Mouse (Mus musculus): ENCODE results near the gene Crlf3. TPM values are rescaled to one million over a fixed set of nuclear protein-coding genes. Genes with fewer than 3 reads are reported as not detected.

Crlf3 gene
- polyA plus RNA-seq, 1 experiment: 9.2 TPM

GRCm38 (mm10) chr11:80062159-80062558, 18.6 kb downstream of the Crlf3 start:
- no peak for TF ChIP-seq POLR2A (IDR thresholded peaks at IDR 0.05; ENCODE audit: low read depth, low read length)
- no peak for TF ChIP-seq CTCF (conservative IDR thresholded peaks at IDR 0.05; ENCODE audit: insufficient read depth, insufficient read length, low read depth, low read length)
- no peak overlapping the region for H3K27ac ChIP-seq (ENCODE audit: insufficient read depth, low read depth, low read length)
- 64% methylated on average over 4 of the region's 4 CpGs for WGBS
- DNase-seq: peak; percentile 55
- peaks cover 1% of the 10 kb centered on the region for H3K36me3 ChIP-seq (ENCODE audit: control insufficient read depth, insufficient read depth, low read length)
- no peaks in the 10 kb centered on the region for H3K27me3 ChIP-seq (replicated peaks; ENCODE audit: control insufficient read depth, insufficient read depth, low read length)
- H3K4me3 ChIP-seq (ENCODE audit: insufficient read depth, low read depth, low read length): no peak overlapping the region
- H3K4me1 ChIP-seq (ENCODE audit: control insufficient read depth, insufficient read depth, low read length): no peaks in the 10 kb centered on the region

GRCm38 (mm10) chr11:80056141-80056540, 24.6 kb downstream of the Crlf3 start:
- Histone ChIP-seq H3K4me1 (ENCODE audit: control insufficient read depth, insufficient read depth, low read length) (no peaks in the 10 kb centered on the region), H3K36me3 (ENCODE audit: control insufficient read depth, insufficient read depth, low read length) (peaks cover 4% of the 10 kb centered on the region), H3K4me3 (ENCODE audit: insufficient read depth, low read depth, low read length) (no peak overlapping the region), H3K27ac (ENCODE audit: insufficient read depth, low read depth, low read length) (no peak overlapping the region), H3K27me3 (replicated peaks; ENCODE audit: control insufficient read depth, insufficient read depth, low read length) (no peaks in the 10 kb centered on the region)
- 57% methylated on average over 9 of the region's 9 CpGs for WGBS
- TF ChIP-seq CTCF (conservative IDR thresholded peaks at IDR 0.05; ENCODE audit: insufficient read depth, insufficient read length, low read depth, low read length) (no peak), POLR2A (IDR thresholded peaks at IDR 0.05; ENCODE audit: low read depth, low read length) (no peak)
- DNase-seq: peak; percentile 78

- DNase-seq: no peak
- no peaks in the 10 kb centered on the region for H3K27me3 ChIP-seq (replicated peaks; ENCODE audit: control insufficient read depth, insufficient read depth, low read length)
- H3K27ac ChIP-seq (ENCODE audit: insufficient read depth, low read depth, low read length): no peak overlapping the region
- no peaks in the 10 kb centered on the region for H3K4me1 ChIP-seq (ENCODE audit: control insufficient read depth, insufficient read depth, low read length)
- peaks cover 4% of the 10 kb centered on the region for H3K36me3 ChIP-seq (ENCODE audit: control insufficient read depth, insufficient read depth, low read length)
- no peak overlapping the region for H3K4me3 ChIP-seq (ENCODE audit: insufficient read depth, low read depth, low read length)
- 73% methylated on average over 4 of the region's 4 CpGs for WGBS
- TF ChIP-seq CTCF (conservative IDR thresholded peaks at IDR 0.05; ENCODE audit: insufficient read depth, insufficient read length, low read depth, low read length): no peak
- no peak for TF ChIP-seq POLR2A (IDR thresholded peaks at IDR 0.05; ENCODE audit: low read depth, low read length)
Measured at GRCm38 (mm10) chr11:80054659-80055058, 26.1 kb downstream of the Crlf3 start.

GRCm38 (mm10) chr11:80053171-80053570, 27.6 kb downstream of the Crlf3 start:
- Histone ChIP-seq H3K4me3 (ENCODE audit: insufficient read depth, low read depth, low read length) (no peak overlapping the region), H3K27me3 (replicated peaks; ENCODE audit: control insufficient read depth, insufficient read depth, low read length) (no peaks in the 10 kb centered on the region), H3K36me3 (ENCODE audit: control insufficient read depth, insufficient read depth, low read length) (peaks cover 3% of the 10 kb centered on the region), H3K27ac (ENCODE audit: insufficient read depth, low read depth, low read length) (no peak overlapping the region), H3K4me1 (ENCODE audit: control insufficient read depth, insufficient read depth, low read length) (no peaks in the 10 kb centered on the region)
- peak; percentile 36 for DNase-seq
- no peak for TF ChIP-seq CTCF (conservative IDR thresholded peaks at IDR 0.05; ENCODE audit: insufficient read depth, insufficient read length, low read depth, low read length)
- no peak for TF ChIP-seq POLR2A (IDR thresholded peaks at IDR 0.05; ENCODE audit: low read depth, low read length)
- 68% methylated on average over 5 of the region's 5 CpGs for WGBS

- Histone ChIP-seq H3K4me1 (ENCODE audit: control insufficient read depth, insufficient read depth, low read length) (no peaks in the 10 kb centered on the region), H3K27me3 (replicated peaks; ENCODE audit: control insufficient read depth, insufficient read depth, low read length) (no peaks in the 10 kb centered on the region), H3K27ac (ENCODE audit: insufficient read depth, low read depth, low read length) (peak overlapping the region; percentile 40; the same call in 1 of the 2 replicates), H3K36me3 (ENCODE audit: control insufficient read depth, insufficient read depth, low read length) (peaks cover 3% of the 10 kb centered on the region), H3K4me3 (ENCODE audit: insufficient read depth, low read depth, low read length) (no peak overlapping the region)
- TF ChIP-seq CTCF (conservative IDR thresholded peaks at IDR 0.05; ENCODE audit: insufficient read depth, insufficient read length, low read depth, low read length): no peak
- TF ChIP-seq POLR2A (IDR thresholded peaks at IDR 0.05; ENCODE audit: low read depth, low read length): no peak
- no peak for DNase-seq
- WGBS: 63% methylated on average over 7 of the region's 7 CpGs
Measured at GRCm38 (mm10) chr11:80052456-80052855, 28.3 kb downstream of the Crlf3 start.

GRCm38 (mm10) chr11:80050088-80050487, 30.7 kb downstream of the Crlf3 start:
- no peaks in the 10 kb centered on the region; the same call in none of the 2 replicates for H3K36me3 ChIP-seq (ENCODE audit: control insufficient read depth, insufficient read depth, low read length)
- H3K4me3 ChIP-seq (ENCODE audit: insufficient read depth, low read depth, low read length): no peak overlapping the region
- WGBS: 65% methylated on average over 2 of the region's 2 CpGs
- TF ChIP-seq POLR2A (IDR thresholded peaks at IDR 0.05; ENCODE audit: low read depth, low read length) (no peak), CTCF (conservative IDR thresholded peaks at IDR 0.05; ENCODE audit: insufficient read depth, insufficient read length, low read depth, low read length) (no peak)
- H3K27me3 ChIP-seq (replicated peaks; ENCODE audit: control insufficient read depth, insufficient read depth, low read length): no peaks in the 10 kb centered on the region
- H3K27ac ChIP-seq (ENCODE audit: insufficient read depth, low read depth, low read length): no peak overlapping the region
- no peaks in the 10 kb centered on the region for H3K4me1 ChIP-seq (ENCODE audit: control insufficient read depth, insufficient read depth, low read length)
- no peak for DNase-seq

GRCm38 (mm10) chr11:80046856-80047255, 33.9 kb downstream of the Crlf3 start:
- Histone ChIP-seq H3K36me3 (ENCODE audit: control insufficient read depth, insufficient read depth, low read length) (no peaks in the 10 kb centered on the region; the same call in 1 of the 2 replicates), H3K4me3 (ENCODE audit: insufficient read depth, low read depth, low read length) (no peak overlapping the region), H3K4me1 (ENCODE audit: control insufficient read depth, insufficient read depth, low read length) (no peaks in the 10 kb centered on the region), H3K27ac (ENCODE audit: insufficient read depth, low read depth, low read length) (no peak overlapping the region), H3K27me3 (replicated peaks; ENCODE audit: control insufficient read depth, insufficient read depth, low read length) (no peaks in the 10 kb centered on the region)
- WGBS: 44% methylated on average over 7 of the region's 7 CpGs
- peak; percentile 52 for DNase-seq
- TF ChIP-seq CTCF (conservative IDR thresholded peaks at IDR 0.05; ENCODE audit: insufficient read depth, insufficient read length, low read depth, low read length) (no peak), POLR2A (IDR thresholded peaks at IDR 0.05; ENCODE audit: low read depth, low read length) (no peak)

Measured in kidney, adult 2 months (tissue).